Mouse (Mus musculus): ENCODE measurements around the gene Ifi204.
"Not testable (repeated sequence)": the region's sequence is repeated elsewhere in the genome, so short reads cannot be mapped to it uniquely, and the experiment has no call there.

The Ifi204 gene

DNA sequence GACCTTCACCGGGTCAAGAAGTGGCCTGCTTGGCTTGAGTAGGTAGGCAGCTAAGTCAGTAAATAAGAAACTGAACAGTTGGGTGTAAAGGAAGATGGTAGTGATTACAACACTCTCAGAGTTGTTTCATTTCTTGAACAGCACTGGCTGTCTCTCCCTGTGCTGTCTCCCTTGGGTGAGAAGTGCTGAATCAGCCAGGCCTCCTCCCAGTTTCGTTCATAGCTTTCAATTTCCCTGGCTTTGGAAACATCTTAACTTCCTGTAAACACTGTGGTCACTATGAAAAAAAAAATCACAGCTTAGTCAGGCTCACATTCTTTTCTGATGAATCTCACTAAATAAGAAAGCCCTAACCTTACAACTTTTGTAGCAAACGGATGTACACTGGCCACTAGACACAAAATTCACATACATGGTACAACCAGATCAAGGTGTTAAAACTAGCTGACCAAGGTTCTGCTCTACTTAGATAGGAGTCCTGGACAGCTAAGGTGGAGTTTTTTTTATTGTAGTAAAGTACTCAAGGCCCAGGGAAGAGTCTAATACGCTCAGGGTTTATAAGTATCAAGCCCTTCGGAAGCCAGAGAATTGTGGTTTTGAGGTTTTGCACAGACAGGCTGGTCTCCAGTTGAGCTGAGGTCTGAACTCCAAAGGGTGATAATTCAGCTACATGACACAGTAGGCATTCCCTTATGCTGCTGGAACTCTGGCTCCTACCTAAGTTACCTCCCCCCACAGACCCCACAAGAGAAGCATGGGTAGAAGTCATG is at the start of gene Ifi204:
Gene Ifi204 (minus strand): TSS at position 96 of the 770 bp plus-strand sequence.
- peak; percentile 29 for DNase-seq (ENCODE audit: low spot score)

DNA sequence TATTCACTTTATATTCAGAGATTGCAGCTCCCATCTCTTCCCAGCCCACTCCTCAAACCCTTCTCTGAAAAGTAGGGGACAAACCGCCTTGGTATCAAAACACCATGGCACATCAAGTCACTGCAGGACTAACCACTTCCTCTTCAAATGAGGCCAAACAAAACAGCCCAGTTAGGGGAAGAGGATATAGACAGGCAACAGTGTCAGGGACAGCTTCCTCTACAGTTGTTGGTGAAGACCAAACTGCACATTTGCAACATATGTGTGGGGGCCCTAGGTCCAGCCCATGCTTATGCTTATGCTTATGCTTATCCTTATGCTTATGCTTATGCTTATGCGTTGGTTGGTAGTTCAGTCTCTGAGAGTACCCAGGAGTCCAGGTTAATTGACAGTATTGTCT is 42.6 kb upstream of the Ifi204 start:
- DNase-seq (ENCODE audit: low spot score), result not testable (repeated sequence)

DNA sequence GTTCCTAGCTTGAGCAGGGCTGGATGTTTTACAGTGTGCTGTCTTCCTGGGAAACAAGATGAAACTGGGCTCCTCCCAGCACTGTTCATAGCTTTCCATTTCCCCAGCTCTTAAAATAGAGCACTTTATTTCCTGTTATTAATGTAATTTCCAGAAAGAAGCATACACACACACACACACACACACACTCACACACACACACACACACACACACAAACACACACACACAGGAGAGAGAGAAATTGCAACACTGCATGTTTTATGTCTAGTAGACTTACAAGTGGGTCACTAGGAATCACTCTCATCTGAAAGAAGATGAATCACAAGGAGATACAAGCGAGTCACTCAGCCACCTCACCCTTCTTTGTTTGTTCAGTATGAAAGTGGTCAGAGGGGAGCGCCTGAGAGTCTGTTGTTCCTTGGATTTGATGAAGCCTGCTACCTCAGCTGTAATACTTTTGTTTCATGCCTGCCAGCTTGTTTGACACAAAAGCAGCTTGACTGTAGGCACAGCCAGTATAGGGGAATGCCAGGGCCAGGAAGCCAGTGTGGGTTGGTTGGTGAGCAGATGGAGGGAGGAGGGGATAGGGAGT is 36.0 kb upstream of the Ifi204 start:
- not testable (repeated sequence) for DNase-seq (ENCODE audit: low spot score)

DNA sequence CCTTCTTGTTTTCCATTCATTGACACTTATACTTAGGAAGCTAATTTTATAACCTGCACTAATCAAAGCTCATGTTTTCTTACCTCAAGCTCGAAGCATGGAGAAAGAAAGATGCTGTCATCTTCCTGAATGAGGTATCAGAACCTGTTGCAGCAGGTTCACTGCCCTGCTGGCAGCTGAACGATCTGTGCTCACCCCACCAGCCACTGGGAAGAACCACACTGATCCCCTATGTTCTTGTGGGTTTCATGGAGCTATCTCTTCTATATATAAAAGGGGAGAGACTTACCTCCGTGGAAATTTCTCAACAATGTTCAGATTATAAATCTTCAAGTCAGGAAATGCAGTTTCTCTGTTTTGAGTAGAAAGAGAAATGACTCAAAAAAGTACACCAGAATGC is 35.5 kb upstream of the Ifi204 start:
- DNase-seq (ENCODE audit: low spot score), result not testable (repeated sequence)

DNA sequence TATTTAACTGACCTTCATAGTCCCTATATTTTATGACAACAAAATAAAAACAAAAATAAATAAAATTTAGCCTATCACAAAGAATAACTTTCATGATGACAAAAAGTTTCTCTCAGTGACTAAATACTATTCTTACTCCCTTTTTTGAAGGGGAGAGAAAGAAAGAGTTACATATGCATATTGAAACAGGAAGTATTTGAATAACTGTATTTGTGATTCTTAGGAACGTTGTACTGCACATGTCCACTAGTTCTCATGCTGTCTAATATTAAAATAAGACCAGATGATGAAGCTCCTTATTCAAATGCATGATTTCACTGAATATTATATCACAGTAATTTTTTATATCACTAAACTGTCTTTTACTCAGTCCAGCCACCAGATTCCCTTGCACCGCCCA is 35.0 kb upstream of the Ifi204 start:
- not testable (repeated sequence) for DNase-seq (ENCODE audit: low spot score)

DNA sequence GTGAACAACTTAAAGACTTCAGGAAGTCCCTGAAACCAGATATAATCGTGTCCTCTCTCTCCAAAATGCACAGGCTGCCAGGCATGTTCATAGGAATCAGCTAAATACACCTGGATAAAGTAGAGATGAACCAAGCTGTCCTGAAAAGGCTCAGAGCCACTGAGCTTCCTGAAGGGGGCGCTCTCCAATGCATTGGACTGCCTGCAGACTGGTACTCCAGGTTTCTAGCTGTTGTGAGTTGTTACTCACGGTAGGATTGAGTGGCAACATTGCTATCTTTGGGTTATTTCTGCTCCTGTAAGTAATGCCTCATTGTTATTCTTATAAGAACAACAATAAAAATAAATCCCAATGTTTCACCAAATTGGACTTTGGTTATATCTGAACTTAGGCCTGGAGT is 6.7 kb upstream of the Ifi204 start:
- DNase-seq (ENCODE audit: low spot score), result not testable (repeated sequence)

DNA sequence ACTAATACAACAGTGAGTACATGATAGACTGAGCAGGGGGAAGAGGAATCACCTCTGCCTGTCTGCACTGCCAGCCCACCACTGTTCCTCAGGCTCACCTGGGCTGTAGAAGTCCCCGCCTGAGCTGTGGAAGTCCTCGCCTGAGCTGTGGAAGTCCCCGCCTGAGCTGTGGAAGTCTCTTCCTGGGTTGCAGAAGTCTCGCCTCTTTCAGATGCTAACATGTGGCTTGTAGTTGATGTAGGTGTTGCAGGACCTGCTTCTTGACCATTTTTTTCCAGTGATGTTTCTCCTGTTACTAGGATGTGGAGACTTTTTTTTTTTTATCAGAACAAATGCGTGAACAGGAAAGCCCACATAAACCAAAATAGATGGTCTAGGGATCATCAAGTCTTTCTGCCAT is 6.7 kb downstream of the Ifi204 start:
- not testable (repeated sequence) for DNase-seq (ENCODE audit: low spot score)

DNA sequence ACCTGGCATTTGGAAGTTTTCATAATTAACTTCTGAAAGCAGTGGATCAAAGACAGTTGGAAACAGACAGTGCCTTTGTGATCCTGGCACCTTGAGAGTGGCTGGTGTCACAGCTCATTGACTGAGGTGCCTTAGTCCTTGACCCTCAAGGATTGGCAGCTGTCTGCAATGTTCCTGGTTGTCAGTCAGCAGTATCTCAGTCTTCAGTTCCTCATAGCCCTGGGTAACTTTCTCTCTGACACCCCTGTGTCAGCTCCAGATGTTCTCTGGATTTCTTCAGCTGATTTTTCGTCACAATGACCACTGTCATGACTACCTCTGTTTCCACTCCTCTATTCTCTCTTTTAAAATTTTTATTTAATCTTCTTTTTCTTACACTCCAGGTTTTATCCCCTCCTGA is 24.5 kb downstream of the Ifi204 start:
- no peak for DNase-seq (ENCODE audit: low spot score)

DNA sequence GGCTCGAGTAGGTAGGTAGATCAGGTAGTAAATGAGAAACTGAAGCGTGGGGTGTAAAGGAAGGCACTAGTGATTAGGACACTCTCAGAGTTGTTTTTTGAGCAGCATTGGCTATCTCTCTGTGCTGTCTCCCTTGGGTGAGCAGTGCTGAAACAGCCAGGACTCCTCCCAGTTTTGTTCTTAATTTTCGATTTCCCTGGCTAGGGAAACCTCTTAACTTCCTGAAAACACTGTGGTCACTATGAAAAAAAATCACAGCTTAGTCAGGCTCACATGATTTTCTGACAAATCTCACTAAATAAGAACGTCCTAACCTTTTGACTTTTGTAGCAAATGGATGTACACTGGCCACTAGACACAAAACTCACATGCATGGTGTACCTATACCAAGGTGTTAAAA is 25.1 kb downstream of the Ifi204 start, which contains the start of gene Ifi207:
Gene Ifi207 (minus strand): TSS at position 92 of the 400 bp plus-strand sequence.
- no peak for DNase-seq (ENCODE audit: low spot score)

DNA sequence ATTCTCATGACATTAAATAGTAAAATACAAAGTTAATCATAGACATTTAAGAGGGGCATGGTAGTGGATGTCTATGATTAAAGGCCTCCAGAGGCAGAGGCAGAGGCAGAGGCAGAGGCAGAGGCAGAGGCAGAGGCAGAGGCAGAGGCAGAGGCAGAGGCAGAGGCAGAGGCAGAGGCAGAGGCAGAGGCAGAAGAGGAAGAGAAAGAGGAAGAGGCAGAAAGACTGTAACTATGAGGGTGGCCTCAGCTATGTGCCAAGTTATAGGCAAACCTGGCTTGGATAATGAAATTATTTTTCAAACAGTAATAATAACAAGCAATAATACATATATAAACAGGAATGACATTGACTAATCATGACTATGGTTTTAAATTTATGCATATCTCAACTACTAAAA is 26.2 kb downstream of the Ifi204 start:
- no peak for DNase-seq (ENCODE audit: low spot score)

DNA sequence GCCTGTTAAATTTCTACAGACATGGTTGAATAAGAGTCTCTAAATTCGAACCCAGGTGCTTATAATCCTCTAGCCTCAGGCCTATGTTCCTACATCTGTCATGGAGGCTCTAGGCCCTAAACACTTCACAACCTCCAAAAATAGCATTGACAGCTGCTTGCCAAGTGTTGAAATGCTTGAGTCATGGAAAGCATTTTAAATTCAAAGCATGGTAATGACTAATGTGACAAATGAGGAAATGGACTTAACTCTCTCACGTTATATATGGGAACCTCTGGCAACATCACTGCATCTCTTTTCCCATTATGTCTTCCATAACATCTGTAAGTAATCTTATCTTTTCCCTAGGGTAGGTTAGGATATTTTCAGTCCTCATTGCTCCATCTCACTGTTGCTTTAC is 29.8 kb downstream of the Ifi204 start:
- no peak for DNase-seq (ENCODE audit: low spot score)

DNA sequence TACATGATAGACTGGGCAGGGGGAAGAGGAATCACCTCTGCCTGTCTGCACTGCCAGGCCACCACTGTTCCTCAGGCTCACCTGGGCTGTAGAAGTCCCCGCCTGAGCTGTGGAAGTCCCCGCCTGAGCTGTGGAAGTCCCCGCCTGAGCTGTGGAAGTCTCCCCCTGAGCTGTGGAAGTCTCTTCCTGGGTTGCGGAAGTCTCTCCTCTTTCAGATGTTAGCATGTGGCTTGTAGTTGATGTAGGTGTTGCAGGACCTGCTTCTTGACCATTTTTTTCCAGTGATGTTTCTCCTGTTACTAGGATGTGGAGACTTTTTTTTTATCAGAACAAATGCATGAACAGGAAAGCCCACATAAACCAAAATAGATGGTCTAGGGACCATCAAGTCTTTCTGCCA is 31.7 kb downstream of the Ifi204 start:
- DNase-seq (ENCODE audit: low spot score), result not testable (repeated sequence)

DNA sequence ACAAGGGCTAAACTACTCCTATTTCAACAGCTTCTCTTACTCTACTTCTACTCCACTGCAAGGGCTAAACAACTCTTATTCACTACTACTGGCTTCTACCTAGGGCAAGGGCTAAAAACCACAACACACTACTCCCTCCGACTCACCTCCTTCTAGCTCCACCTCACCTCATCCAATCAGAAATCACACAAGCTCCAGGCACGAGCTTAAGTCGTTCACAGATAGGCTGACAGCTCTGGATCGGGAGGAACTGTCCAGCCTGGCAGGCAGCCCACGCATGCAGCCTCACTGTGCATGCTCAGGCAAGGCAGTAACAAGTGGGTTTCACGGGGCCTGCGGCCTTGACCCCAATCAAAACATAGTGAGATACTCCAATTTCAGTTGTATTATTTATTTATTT is 33.5 kb downstream of the Ifi204 start:
- DNase-seq (ENCODE audit: low spot score), result peak; percentile 19

Data from ovary, adult 18-20 months (tissue).